Mouse (Mus musculus): ENCODE measurements around the gene Card14.
"Not testable (repeated sequence)": the region's sequence is repeated elsewhere in the genome, so short reads cannot be mapped to it uniquely, and the experiment has no call there.

The Card14 gene

GRCm38 (mm10) chr11:119362769-119363533 is 55.4 kb downstream of the Card14 start:
- no peak for DNase-seq

- DNase-seq = peak; percentile 65
These were observed 56.1 kb downstream of the Card14 start for GRCm38 (mm10) chr11:119363534-119364145.

- no peak for DNase-seq
These were observed 67.9 kb downstream of the Card14 start for GRCm38 (mm10) chr11:119375425-119375824.

DNA sequence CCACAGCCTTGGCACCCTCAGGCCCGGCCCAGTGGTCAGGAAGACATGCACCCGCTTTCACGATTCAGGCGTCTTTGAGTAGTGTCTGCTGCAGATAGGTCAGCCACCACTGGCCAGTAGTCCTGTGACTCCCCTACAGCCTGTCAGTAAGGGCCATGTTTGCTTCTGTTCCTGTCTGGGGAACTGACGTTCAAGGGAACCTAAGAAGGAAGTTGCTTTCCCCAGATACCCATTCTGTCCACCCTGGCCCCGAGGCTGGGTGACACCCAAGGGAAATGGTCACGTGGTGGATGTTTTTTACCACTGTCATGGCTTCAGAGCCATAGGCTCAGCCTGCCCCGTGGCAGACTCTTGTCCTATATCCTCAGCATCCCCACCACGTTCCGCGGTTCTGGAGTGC is 69.8 kb downstream of the Card14 start:
- DNase-seq = no peak

- no peak for DNase-seq
These were observed 71.0 kb downstream of the Card14 start for GRCm38 (mm10) chr11:119378551-119378950.

DNA sequence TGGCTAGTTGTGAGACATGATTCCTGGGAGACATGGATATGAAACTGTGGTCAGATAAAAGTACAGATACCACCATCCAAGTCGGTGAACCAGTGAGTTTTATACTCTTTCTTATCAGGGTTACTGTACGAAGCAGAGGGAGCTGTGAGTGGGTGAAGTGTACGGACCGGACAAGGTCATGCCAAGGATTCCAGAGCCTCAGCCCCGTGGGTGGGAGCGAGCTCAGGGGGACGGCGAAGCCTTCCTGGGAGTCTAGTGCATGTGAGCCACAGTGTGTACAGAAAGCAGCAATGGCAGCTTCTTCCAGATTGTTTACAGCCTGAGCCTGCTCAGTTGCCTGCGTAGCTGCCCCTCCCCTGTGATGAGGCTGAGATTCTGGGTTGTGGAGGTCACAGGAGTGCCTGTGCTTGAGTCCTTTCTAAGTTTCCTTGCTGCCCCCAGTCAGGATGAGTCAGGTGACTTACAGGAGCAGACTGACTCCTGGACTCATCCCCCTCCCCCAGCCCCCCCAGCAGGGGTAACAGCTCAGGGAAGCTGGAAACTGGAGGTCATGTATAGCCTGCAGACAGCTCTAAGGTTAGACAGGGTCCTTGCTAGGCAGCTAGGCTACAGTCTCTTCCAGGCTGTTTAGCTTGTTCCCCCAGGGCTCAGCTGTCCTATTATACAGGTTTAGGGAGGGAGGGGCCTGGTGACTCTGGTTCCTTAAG is 74.2 kb downstream of the Card14 start:
- no peak for DNase-seq

- DNase-seq = no peak
These were observed 74.8 kb downstream of the Card14 start for GRCm38 (mm10) chr11:119382338-119382850.

DNA sequence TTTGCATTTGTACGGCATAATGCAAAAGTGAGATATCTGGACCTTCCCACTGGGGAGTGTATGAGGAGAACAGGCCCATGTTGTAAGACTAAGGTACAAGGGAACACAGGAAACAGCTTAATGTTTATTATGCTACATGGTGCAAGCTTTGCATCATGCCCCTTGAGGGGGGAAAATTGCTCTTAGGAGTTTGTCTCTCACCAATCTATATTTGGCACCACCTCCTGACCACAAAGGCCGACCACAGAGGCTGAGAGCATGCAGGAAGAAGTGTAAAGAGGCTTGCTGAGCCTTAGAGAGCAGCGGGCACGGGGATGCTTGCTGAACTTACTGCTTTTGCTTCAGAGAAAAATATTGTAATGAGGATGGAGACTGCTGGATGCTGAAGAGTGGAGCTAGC is 77.3 kb downstream of the Card14 start:
- DNase-seq = no peak

- DNase-seq = no peak
These were observed 78.7 kb downstream of the Card14 start for GRCm38 (mm10) chr11:119386306-119386705.

GRCm38 (mm10) chr11:119387273-119387672 is 79.7 kb downstream of the Card14 start:
- DNase-seq = not testable (repeated sequence)

DNA sequence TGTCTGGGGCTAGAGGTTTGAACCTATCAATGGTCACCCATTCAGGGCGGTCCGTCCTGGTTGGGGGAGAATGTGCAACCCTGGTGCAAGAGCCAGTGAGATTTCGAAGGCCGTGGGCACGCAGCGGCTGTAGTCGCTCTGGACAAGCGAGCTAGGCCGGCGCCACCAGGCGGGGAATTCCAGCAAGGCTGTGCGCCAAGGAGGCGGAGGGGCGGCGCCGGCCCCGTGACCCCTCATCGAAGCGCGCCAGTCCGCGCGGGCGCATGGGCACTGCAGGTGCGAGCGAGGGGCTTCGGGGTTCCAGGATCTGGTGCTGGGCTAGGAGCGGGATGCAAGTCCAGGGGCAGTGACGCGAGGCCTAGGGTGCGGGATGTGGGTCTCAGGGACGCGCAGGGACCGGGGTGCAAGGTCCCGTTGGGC is 82.3 kb downstream of the Card14 start:
- DNase-seq = peak; percentile 63

DNA sequence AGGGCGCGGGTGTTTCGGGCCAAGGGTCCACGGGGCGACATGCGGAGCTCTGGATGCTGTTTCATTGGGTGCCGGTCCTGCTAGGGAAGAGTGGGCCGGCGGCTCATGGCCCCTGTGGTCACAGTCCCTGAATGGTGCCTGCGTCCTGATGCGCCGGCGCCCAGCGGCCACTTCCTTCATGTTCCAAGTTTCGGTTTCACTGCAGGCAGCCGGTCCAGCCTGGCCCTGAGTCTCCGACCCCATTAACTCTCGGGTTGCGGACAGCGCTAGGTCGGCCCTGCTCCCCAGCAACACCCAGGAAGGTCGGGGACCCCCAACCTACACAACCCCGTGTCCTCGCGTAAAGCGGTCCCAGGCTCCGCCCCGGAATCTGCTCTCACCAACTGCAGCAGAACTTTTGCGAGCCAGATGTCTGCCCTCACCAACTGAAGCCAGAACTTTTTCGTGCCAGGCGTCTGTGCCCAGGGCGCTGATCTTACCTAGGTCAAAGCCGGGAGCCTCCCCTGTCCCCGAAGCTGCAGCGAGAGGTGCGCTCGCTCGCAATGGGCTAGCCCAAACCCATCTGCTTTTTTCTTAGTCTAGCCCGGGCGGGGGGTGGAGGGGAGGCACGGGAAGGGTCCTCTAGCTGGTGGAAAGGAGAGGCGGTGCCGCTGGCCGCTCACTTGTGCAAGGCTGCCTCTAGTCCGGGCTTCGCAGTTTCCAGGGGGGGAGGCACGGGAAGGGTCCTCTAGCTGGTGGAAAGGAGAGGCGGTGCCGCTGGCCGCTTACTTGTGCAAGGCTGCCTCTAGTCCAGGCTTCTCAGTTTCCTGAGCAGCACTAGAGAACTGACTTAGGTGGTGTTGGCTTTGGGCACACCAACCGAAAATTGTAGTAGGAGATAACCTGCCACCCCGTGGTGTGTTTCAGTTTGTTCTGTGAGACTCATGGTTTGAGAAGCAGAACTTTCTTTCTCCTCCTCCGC is 83.0 kb downstream of the Card14 start:
- DNase-seq = peak; percentile 27

- DNase-seq = no peak
These were observed 83.9 kb downstream of the Card14 start for GRCm38 (mm10) chr11:119391386-119392000.

DNA sequence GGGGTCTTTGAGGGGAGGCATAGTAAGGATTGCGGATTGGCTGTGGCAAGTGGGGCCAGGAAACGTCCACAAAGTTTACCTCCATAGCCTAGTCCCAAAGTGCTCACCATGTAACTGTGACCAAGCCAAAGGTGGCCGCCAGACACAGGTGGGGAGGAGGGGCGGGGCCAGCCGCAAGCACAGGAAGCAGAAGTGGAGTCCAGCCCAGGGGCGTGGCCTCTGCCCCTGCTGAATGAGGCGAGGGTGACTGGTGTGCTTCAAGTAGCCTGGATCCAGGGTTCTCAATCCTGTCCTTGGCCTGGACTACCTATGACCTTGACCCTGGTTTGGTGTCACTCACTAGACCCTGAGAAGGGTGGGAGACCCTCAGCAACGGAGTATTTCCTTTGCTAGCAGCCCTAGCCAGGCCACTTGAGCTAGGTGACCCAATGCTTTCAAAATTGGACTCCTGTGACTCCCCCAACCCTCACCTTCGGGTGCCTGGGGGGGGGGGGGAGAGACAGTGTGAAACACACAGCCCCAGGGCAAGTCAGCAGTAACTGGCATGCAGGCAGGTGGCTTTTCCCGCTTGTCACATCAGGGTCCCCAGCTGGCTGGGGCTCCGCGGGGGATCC is 84.5 kb downstream of the Card14 start:
- no peak for DNase-seq

- peak; percentile 17 for DNase-seq
These were observed 85.4 kb downstream of the Card14 start, which contains the start of gene Rnf213 for GRCm38 (mm10) chr11:119392800-119393482. Gene Rnf213 (plus strand): TSS chr11:119393100.

GRCm38 (mm10) chr11:119393483-119393804 is 85.9 kb downstream of the Card14 start:
- DNase-seq = no peak

- DNase-seq = no peak
These were observed 86.6 kb downstream of the Card14 start for GRCm38 (mm10) chr11:119394210-119394609.

Data from right cerebral cortex, postnatal 4 days (tissue).